Mouse (Mus musculus) spleen, postnatal 0 days (tissue): ENCODE measurements around the gene Kidins220. TPM values are rescaled to one million over a fixed set of nuclear protein-coding genes. Genes with fewer than 3 reads are reported as not detected.

Experiments used
- polyA plus RNA-seq: library from polyadenylated mRNA; unstranded; fragments of >200 nt; fragmentation: Nextera tagmentation; extraction: Ambion mirVana; gene quantifications from 2 replicates; pipeline ENCODE4 v1.2.1, GENCODE M21; 2015

Gene Kidins220
- polyA plus RNA-seq, result 7.8 and 8.6 TPM in 2 replicates

DNA sequence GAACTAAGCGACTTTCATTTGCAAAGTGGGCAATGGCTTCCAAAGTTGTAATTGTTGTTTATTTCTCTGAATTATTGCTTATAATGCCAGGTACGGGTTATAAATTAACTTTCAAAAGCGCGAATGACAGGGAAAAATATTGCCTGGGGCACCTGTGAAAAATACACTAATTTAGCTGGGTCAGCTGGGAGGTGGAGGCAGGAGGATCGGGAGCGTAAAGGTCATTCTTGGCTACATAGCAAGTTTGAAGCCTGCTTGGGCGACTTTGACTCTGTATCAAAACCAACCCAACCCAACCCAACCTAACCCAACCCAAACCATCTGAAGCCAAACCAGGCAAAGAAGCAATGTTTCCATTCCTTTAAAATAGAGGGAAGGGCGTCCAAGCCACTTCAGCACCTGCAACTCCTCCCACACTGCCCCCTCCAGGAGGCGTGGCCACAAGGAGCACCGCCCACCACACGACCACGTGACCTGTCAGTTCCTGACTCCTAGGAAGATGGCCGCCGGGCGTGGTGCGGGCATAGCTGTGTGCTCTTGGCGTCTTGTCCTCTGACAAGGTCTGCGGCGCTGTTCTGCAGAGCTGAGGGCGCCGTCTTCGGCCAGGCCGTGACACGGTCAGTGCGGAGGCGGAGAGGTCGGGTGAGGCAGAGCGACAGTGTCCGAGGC lies at the start of gene Kidins220:
TSS of gene Kidins220 (plus strand) at position 480 of the 669 bp plus-strand sequence.

DNA sequence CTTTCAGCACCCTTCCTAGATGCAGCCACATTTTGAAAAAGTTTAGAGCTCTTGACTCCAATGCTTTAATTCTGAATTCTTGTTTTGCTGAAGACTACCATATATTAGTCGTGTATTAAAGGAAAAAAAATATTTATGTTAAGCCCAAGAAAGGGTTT lies 122.2 kb downstream of the Kidins220 start, which contains the start of gene Id2:
TSS of gene Id2 (minus strand) at position 89 of the 158 bp plus-strand sequence.

Other genes starting within 250 kb of the Kidins220 start
- gene Mboat2, start 144.0 kb upstream of the Kidins220 start, polyA plus RNA-seq, result 10.9 and 13.2 TPM in 2 replicates
- gene Id2, start 122.2 kb downstream of the Kidins220 start, polyA plus RNA-seq, result 153 and 206 TPM in 2 replicates